Mouse (Mus musculus) G1E (cell line): ENCODE measurements around the gene Supt6. TPM values are rescaled to one million over a fixed set of nuclear protein-coding genes. Genes with fewer than 3 reads are reported as not detected.
"Not testable (repeated sequence)": the region's sequence is repeated elsewhere in the genome, so short reads cannot be mapped to it uniquely, and the experiment has no call there.

Source experiments
- ATAC-seq: 2 replicates; pipeline ENCODE4 v1.8.0; 2016; ENCODE audit warnings: mild to moderate bottlenecking; ENCODE audit not compliant: insufficient number of reproducible peaks, poor library complexity, low FRiP score, severe bottlenecking; ENCODE audit errors: extremely low read depth
- DNase-seq: peaks from one replicate; pipeline ENCODE4 v3.0.0; 2012; ENCODE audit warnings: low spot score
- H3K27me3 ChIP-seq: 2 replicates; pipeline ENCODE4 v1.6.1; 2012; ENCODE audit warnings: mild to moderate bottlenecking, low read length, inconsistent platforms; ENCODE audit not compliant: insufficient read depth
- H3K36me3 ChIP-seq: replicated peaks from 2 replicates; pipeline ENCODE3; 2012; ENCODE audit warnings: mild to moderate bottlenecking, inconsistent platforms
- H3K4me1 ChIP-seq: 2 replicates; pipeline ENCODE4 v1.6.1; 2012; ENCODE audit warnings: low read depth, low read length, inconsistent platforms, mixed read lengths; ENCODE audit not compliant: insufficient read depth
- H3K4me3 ChIP-seq: 2 replicates; pipeline ENCODE4 v1.5.1; 2012; ENCODE audit warnings: low read depth, mild to moderate bottlenecking, inconsistent platforms, low read length, moderate library complexity, mixed read lengths
- H3K9me3 ChIP-seq: replicated peaks from 2 replicates; pipeline ENCODE4 v1.6.1; 2012; ENCODE audit warnings: inconsistent platforms
- CTCF ChIP-seq: IDR thresholded peaks from 2 replicates; pipeline ENCODE4 v1.5.1; 2012; ENCODE audit warnings: low read depth, low read length, inconsistent platforms, mixed read lengths
- GATA1 ChIP-seq: IDR thresholded peaks from 2 replicates; pipeline ENCODE4 v1.6.1; 2012; ENCODE audit warnings: borderline replicate concordance, low read length, inconsistent platforms, mixed read lengths
- GATA2 ChIP-seq: IDR thresholded peaks from 2 replicates; pipeline ENCODE4 v1.6.1; 2012; ENCODE audit warnings: low read depth, low read length, inconsistent platforms, borderline replicate concordance
- POLR2AphosphoS5 ChIP-seq: IDR thresholded peaks from 2 replicates; pipeline ENCODE4 v1.6.1; 2012; ENCODE audit warnings: low read depth, low read length, inconsistent platforms; ENCODE audit not compliant: insufficient replicate concordance
- TAL1 ChIP-seq: conservative IDR thresholded peaks from 2 replicates; pipeline ENCODE4 v1.6.1; 2012; ENCODE audit warnings: low read depth, low read length, inconsistent platforms, mixed read lengths
- polyA plus RNA-seq: library from polyadenylated mRNA; stranded (reverse); fragments of >175 nt; gene quantifications from 2 replicates; pipeline ENCODE4 v1.2.3, GENCODE M21; 2012
- total RNA-seq, 2 experiments: library from RNA; stranded (forward) in 1 of 2; stranded (reverse) in 1 of 2; fragments of 200-1000 nt in 1 of 2; fragments of >200 nt in 1 of 2; fragmentation: Nextera tagmentation in 1 of 2; gene quantifications; 2 replicates each; pipeline ENCODE4 v1.2.3; 2014 to 2017

The Supt6 gene
- total RNA-seq (2014; fragmentation: Nextera tagmentation) (118 and 127 TPM in 2 replicates), total RNA-seq (2017) (34.5 and 44.9 TPM in 2 replicates), polyA plus RNA-seq (129 and 137 TPM in 2 replicates)

DNA sequence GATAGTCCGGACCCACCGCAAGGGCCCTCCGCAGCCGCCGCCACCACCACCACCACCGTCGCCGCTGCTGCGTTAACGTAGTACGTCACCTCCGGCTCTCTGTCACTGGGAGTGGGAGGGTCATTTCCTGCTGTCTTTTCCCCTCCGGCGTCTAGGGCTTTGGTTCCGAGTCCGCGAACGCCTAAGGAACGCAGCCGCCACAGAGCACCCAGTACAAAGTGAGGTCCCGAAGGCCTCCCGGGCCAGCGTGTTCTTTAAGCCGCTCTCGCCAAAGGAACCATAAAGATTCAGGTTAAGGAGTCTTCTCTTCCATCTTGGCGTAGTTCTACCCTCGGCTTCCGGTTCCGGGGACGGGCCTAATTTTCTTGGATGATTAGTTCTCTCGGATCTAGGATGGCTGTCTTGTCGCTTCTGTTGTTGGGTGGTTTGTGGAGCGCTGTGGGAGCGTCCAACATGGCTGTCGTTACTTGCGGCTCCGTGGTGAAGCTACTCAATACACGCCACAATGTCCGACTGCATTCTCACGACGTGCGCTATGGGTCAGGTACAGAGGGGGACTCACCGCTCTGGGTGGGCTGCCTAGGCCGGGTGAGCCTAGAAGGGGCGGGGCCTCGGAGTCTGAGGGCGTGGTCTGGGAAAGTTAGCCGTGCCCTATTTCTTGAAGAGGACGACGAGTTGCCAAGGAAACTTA lies at the start of gene Supt6, which contains the start of gene Sdf2:
Gene Supt6 (minus strand): TSS at position 361 of the 691 bp plus-strand sequence.
Gene Sdf2 (plus strand): TSS at position 120 of the 691 bp plus-strand sequence.
- peaks cover 41% of the 10 kb centered on the region for H3K36me3 ChIP-seq
- peaks cover 57% of the 10 kb centered on the region for H3K4me1 ChIP-seq
- H3K4me3 ChIP-seq: peak within 1 kb of the TSS; percentile 81
- no peaks in the 10 kb centered on the region for H3K27me3 ChIP-seq
- ATAC-seq (peak; percentile 74), DNase-seq (peak; percentile 77)
- no peaks in the 10 kb centered on the region for H3K9me3 ChIP-seq
- TF ChIP-seq GATA1 (no peak), GATA2 (no peak), POLR2AphosphoS5 (no peak), TAL1 (no peak), CTCF (no peak)

DNA sequence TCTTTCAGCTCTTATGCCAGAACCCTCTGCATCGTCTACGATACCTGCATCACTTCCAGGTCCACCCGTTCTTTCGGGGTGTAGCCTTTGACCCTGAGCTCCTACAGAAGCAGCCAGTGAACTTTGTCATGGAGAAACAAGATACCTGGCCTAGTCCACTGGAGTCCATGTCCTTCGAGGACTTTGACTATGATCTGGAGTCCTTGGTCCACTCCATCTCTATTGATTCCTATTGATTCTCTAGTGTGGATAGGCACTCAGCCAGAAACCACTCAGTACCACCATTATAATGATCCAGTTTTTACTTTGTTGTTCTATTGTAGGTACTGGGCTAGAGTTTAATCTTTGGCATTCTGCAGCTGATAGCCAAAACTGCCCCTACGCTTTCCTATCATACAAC lies 48.8 kb upstream of the Supt6 start:
- H3K4me1 ChIP-seq: no peaks in the 10 kb centered on the region
- H3K27me3 ChIP-seq: no peaks in the 10 kb centered on the region
- H3K4me3 ChIP-seq: no peak overlapping the region
- no peaks in the 10 kb centered on the region for H3K9me3 ChIP-seq
- DNase-seq (no peak), ATAC-seq (no peak)
- peaks cover 55% of the 10 kb centered on the region for H3K36me3 ChIP-seq
- TF ChIP-seq TAL1 (no peak), GATA2 (no peak), POLR2AphosphoS5 (no peak), CTCF (no peak), GATA1 (no peak)

DNA sequence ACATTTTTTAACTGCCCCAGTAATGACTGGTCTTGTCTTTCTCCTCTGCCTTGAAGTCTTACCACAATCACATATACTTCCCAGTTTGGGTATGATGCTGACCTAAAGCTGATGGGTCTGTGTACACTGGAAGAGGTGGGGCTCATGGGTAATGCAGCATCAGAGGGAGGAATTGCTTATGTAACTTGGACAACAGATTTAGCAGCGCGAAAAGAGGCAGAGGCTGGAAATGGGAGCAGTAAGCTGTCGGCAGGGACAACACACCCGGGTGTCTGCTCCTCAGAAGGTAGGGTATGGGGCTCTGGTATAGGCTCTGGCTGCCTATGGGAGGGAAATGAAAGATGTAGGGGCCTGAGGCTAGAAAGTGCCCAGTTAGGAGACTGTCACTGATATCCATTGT lies 44.9 kb upstream of the Supt6 start, which contains the start of gene BC030499:
Gene BC030499 (plus strand): TSS at position 188 of the 400 bp plus-strand sequence.
- peaks cover 88% of the 10 kb centered on the region for H3K36me3 ChIP-seq
- no peaks in the 10 kb centered on the region for H3K4me1 ChIP-seq
- H3K27me3 ChIP-seq: no peaks in the 10 kb centered on the region
- ATAC-seq: no peak
- no peak within 1 kb of the TSS for H3K4me3 ChIP-seq
- no peaks in the 10 kb centered on the region for H3K9me3 ChIP-seq
- no peak for TF ChIP-seq GATA2
- no peak for TF ChIP-seq TAL1
- TF ChIP-seq CTCF: no peak
- TF ChIP-seq GATA1: no peak
- no peak for TF ChIP-seq POLR2AphosphoS5
- no peak for DNase-seq

DNA sequence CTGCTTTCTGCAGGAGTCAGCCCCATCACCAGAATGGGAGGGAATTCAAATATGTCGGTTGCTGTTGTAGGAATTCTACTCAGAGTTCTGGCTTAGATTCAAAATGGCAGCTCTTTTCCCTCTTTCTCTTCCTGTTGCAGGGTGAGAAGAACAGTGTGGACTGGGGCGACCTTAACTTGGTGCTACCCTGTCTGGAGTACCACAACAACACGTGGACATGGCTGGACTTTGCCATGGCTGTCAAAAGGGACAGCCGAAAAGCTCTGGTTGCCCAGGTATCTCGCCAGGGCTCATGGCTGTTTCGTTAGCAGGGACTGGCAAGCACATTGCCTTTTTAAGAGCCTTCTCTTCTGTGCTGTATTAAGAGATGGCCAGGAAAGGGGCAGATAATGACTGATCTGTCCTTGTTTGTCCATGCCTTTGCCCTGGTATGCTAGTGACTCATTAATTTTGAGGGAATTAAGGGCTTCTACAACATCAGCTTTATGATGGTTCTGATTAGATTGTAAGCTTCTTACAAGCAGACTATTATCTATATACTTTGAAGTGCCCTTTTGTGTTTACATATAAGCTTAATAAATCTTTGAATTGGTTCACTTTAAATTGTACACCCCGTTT lies 43.5 kb upstream of the Supt6 start:
- Histone ChIP-seq H3K9me3 (no peaks in the 10 kb centered on the region), H3K36me3 (peaks cover 94% of the 10 kb centered on the region), H3K4me1 (no peaks in the 10 kb centered on the region), H3K27me3 (no peaks in the 10 kb centered on the region), H3K4me3 (no peak overlapping the region)
- TF ChIP-seq GATA1 (no peak), GATA2 (no peak), TAL1 (no peak), POLR2AphosphoS5 (no peak)
- DNase-seq: no peak
- no peak for ATAC-seq

DNA sequence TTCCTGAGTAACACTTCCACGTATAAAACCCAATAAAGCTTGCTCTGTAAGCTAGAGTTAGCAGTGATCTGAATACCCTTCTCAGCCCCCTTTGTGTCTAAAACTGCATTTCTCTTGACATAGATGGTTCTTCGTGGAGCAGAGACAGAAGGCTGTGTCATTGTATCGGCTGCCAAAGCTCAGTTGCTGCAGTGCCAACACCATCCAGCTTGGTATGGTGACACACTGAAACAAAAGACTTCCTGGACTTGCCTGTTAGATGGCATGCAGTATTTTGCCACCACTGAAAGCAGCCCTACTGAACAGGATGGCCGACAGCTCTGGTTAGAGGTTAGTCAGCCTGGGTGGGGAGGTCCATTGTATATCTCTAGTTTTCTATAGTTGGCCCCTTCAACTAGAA lies 33.8 kb upstream of the Supt6 start:
- no peak for DNase-seq
- no peaks in the 10 kb centered on the region for H3K9me3 ChIP-seq
- ATAC-seq: no peak
- no peak for TF ChIP-seq GATA2
- no peak for TF ChIP-seq POLR2AphosphoS5
- TF ChIP-seq CTCF: no peak
- TF ChIP-seq GATA1: no peak
- no peak for TF ChIP-seq TAL1
- peaks cover 4% of the 10 kb centered on the region; the same call in 1 of the 2 replicates for H3K4me1 ChIP-seq
- H3K36me3 ChIP-seq: peaks cover 99% of the 10 kb centered on the region
- no peaks in the 10 kb centered on the region for H3K27me3 ChIP-seq
- no peak overlapping the region for H3K4me3 ChIP-seq

DNA sequence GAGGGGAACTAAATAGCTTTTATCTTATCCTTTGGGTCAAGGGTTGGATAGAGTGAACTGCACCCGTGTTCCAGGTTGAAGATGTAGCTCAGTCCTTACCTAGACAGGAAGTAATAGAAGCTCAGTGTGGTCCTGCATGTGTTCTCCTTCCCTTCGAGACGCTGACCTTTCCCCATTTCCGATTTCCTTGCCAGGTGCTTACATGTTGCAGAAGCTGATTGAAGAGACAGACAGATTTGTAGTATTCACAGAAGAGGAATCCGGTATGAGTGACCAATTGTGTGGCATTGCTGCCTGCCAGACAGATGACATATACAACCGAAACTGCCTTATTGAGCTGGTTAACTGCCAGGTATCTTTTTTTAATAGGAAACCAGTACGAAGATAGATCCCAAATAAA lies 33.1 kb upstream of the Supt6 start:
- ATAC-seq (no peak), DNase-seq (no peak)
- peaks cover 4% of the 10 kb centered on the region for H3K4me1 ChIP-seq
- H3K36me3 ChIP-seq: peaks cover 99% of the 10 kb centered on the region
- H3K27me3 ChIP-seq: no peaks in the 10 kb centered on the region
- TF ChIP-seq TAL1 (no peak), GATA1 (no peak), CTCF (no peak), POLR2AphosphoS5 (no peak)
- no peak overlapping the region for H3K4me3 ChIP-seq
- no peaks in the 10 kb centered on the region for H3K9me3 ChIP-seq

DNA sequence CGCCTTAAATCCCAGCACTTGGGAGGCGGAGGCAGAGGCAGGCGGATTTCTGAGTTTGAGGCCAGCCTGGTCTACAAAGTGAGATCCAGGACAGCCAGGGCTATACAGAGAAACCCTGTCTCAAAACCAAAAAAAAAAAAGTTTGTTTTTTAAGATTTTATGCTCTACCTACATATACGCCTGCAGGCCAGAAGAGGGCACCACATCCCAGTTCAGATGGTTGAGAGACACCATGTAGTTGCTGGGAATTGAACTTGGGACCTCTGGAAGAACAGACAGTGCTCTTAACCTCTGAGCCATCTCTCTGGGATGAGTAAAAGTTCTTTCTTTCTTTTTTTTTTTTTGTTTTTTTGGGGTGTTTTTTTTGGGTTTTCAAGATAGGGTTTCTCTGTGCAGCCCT lies 30.4 kb upstream of the Supt6 start:
- peaks cover 100% of the 10 kb centered on the region for H3K36me3 ChIP-seq
- not testable (repeated sequence) for H3K9me3 ChIP-seq, ATAC-seq, H3K27me3 ChIP-seq, DNase-seq, H3K4me3 ChIP-seq, H3K4me1 ChIP-seq
